Mouse (Mus musculus): ENCODE results near the gene Sgk2.

Sgk2 gene

DNA sequence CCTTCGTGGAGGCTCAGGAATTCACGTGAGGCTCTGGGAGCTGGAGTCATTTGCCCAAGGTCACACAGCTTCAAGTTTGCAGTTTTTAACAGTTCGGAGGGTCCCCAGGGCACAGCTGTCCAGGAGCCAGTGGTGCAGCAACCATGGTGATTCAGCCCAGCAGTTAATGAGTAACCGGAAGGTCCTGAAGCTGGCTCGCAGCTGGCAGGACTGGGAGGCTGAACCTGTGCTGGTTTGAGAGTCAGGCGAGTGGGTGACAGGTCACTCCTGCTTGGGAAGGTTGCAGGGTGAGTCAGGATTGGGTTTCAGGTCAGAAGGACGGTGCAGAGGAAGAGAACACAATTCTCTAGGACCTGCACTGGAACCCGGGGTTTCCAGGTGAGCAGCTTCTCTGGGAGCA, at the start of gene Sgk2:
Gene Sgk2 (plus strand): TSS at position 113 of the 400 bp plus-strand sequence.
- DNase-seq (ENCODE audit: extremely low read depth, low read depth), result no peak

DNA sequence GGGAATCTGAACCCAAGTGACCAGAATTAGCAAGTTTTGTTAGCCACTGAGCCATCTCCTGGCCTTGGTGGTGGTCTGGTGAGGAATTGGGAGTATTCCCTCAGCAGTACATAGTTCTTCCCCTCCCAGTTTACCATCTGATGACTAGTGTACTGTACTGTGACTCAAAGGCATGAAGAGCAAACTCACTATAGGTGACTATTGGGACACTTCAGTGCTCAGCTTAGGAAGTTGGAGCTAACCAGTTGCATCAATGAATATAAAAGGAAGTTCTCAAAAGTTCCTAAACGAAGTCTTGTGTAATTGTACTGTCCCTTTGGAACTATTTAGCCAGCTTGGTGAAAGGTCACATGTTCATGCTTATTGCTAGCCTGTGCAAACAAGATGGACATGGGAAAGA, 47.6 kb upstream of the Sgk2 start:
- DNase-seq (ENCODE audit: extremely low read depth, low read depth), result no peak

DNA sequence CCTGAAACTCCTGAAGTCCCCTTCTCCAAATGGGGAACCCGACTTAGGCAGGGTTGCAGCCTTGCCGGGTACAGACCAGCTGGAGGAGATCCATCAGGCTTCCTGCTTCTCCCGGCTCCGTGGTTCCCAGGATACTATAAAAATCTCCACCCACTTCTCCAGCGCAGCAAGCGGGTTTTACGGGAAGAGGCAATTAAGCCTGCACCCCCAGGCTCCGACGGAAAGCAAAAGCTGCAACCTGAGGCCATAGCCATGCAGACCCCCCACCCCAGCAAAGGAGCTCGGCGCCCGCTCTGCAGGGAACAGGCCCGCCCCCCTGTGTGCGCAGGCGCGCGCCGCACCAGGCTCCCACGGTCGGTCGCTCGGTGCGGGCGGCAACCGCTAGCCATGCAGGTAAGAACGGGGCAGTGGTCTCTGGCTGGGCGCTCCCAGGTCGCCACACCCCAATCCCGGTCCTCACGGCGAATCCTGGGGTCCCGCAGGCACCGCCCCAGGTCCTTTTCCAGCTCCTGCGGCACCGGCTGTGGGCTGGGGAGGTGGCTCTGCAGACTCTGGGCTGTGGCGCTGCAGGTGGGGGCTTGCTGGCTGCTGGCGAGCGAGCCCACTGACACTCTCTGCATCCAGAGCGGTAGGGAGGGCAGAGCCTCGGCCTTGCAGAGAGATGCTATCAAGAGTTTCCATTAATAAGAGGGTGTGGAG, 43.8 kb upstream of the Sgk2 start, which contains the start of gene L3mbtl1:
Gene L3mbtl1 (plus strand): TSS at position 325 of the 699 bp plus-strand sequence.
- no peak for DNase-seq (ENCODE audit: extremely low read depth, low read depth)

DNA sequence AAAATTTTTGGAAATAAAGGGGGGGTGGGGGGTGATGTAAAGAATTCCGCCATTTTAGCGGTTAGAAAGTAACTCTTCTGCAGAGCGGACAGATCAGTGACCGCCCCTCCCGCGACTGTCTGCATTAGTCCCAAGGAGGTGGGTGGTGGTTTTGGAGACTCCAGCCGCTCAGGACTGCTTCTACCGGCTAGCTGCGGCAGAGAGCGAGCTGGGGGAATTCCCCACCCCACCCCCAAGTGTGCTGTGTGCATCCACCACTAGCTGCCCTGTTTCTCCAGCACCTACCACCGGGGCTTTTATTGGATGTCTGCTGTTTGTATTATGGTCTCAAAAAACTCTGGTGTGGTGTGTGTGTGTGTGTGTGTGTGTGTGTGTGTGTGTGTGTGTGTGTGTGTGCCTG, 43.2 kb upstream of the Sgk2 start:
- no peak for DNase-seq (ENCODE audit: extremely low read depth, low read depth)

DNA sequence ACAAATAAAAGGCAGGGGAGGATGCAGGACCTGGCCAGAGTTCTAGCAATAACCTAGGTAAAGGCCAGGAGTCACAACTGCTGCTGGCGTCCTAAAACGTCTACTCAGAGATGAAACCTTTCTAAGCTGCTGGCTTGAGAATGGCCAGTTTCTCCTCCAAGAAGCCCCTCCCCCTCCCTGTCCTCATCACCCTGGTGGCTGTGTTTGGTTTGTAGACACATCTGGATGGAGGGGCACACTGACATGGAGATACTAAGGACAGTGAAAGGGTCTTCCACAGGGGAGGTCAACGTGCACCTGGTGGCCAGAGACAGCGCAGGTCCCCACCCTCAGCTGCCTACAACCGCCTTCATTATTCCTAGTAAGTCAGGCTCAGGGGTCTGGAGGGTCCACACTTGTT, 40.2 kb upstream of the Sgk2 start:
- no peak for DNase-seq (ENCODE audit: extremely low read depth, low read depth)

DNA sequence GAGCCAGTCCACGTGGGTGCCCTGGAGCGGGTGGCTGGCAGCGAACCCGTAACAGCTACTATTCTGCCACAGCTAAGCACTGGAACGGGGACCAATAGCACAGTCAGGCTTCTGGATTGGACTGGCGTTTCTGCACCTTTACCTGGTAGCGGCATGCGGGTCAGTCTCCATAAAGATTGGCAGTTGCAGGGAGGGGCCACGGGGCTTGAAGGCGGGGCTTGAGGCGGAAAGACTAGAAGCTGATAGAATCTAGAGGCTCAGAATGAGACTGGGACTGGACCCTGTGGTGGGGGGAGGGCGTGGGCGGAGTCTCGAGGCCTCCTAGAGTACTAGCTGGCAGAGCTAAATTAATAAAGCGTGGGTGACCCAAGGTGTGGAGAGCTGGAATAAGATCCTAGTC, 39.4 kb upstream of the Sgk2 start:
- no peak for DNase-seq (ENCODE audit: extremely low read depth, low read depth)

DNA sequence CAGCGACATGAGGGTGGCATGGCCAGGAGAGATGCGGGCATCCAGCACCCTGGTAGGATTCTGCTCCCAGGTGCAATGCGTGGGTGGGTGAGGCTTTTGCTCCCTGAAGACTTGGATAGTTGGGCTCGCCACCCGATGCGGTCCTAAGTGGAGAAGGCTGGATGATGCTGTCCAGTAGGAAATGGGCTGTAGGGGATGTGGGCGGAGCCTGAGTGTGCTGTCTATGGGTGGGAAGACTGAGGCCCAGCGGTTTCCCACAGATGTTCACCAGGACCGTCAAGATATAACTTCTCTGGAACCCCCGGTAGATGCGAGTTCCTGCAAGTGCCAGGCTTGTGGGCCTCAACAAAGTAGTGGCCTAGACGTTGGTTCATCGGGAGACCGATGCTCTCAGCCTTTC, 38.9 kb upstream of the Sgk2 start:
- DNase-seq (ENCODE audit: extremely low read depth, low read depth), result no peak

DNA sequence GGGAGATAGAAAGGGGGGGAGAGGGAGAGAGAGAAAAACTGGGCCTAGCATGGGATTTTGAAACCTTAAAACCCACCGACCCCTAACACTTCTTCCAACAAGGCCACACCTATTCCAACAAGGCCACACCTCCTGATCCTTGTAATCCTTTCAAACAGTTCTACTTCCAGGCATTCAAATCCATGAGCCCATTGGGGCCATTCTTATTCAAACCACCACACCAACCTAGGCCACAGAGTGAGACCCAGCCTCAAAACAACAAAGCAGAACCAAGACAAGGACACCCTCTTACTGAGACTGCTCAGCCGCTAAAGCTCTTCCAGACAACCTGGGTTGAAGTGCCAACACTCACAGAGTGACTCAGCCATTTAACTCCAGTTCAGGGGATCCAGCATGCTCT, 36.4 kb upstream of the Sgk2 start:
- no peak for DNase-seq (ENCODE audit: extremely low read depth, low read depth)

DNA sequence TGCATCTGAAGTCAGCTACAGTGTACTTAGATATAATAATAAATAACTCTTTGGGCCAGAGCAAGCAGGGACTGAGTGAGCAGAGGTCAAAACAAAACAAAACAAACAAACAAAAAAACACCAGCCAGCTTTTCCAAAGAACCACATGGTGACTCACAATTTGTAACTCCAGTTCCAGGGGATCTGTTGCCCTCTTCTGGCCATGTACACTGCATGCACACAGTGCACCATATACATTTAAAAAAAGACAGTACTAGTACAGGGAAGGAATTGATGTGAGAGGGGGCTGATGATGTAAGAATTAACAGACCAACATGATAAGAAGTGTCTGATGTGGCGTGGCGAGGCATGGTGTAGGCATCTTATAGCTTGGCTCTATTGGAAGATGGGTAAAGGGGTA, 30.3 kb upstream of the Sgk2 start:
- DNase-seq (ENCODE audit: extremely low read depth, low read depth), result no peak

DNA sequence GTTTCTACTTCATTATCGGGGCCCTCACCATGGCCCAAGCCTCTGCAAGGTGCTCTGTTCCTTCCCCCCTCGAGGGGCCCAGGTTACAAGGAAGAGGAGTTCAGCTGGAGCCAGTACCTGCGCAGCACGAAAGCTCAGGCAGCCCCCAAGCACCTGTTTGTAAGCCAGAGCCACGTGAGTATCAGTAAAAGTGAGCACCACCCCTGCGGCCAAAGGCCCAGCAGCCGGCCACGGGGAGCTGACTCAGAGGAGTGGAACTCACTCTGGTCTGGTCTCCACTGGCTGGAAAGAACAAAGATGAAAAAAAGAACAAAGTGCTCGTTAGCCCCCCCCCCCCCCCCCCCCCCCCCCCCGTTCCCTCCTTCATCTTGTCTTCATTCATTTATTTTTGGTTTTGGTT, 25.8 kb upstream of the Sgk2 start:
- no peak for DNase-seq (ENCODE audit: extremely low read depth, low read depth)

DNA sequence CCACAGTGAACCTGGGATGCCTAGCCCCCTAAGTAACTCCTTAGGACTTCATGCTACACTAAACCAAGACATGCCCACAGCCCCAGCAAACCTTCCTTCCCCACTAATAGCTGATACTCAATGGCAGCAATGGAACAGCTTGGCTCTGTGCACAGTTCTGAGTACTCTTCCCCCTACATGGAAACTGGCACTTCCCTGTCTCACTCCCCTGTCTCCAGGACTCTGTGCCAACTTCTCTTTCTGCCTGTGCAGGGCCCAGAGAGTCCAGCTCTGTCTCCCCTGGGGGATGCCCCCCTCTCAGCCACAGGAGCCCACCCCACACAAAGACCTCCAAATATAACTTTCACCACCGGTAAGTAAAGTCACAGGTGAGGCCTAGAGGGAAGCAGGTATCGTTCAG, 20.4 kb upstream of the Sgk2 start:
- no peak for DNase-seq (ENCODE audit: extremely low read depth, low read depth)

DNA sequence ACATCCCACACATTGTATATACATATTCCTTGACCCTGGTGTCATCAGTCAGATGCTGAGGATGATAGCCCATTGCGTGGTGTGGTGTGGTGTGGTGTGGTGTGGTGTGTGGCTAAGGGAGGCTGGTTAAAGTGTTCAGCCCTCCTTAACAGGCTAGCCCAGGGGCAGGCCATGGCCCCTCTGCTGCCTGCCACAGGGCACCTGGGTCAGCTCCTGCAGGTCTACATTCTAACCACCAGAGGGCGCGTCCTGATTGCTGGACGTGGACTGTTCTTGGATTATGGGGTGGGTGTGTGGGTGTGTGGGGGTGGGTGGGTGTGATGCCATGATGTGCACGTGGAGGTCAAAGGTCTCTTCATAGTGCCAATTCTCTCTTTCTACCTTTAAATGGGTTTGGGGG, 18.8 kb upstream of the Sgk2 start:
- no peak for DNase-seq (ENCODE audit: extremely low read depth, low read depth)

DNA sequence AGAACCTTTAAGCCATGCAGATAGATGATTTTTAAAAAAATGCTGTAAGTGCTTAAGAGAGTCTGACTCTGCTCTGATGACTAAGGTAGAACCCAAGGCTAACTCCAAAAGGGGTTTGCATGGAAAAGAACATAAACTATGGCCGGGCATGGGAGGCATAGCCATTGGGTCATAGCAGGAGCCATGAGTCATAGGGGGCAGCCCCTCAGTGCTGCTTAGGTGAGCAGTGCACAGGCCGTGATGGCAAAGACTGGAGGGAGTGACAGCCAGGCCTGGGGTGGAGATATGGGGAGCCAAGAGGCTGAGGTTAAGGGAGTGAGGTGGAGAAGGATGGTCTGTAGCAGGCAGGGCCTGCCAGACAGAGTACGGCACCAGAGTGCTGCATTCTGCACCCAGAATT, 18.0 kb upstream of the Sgk2 start:
- DNase-seq (ENCODE audit: extremely low read depth, low read depth), result no peak

DNA sequence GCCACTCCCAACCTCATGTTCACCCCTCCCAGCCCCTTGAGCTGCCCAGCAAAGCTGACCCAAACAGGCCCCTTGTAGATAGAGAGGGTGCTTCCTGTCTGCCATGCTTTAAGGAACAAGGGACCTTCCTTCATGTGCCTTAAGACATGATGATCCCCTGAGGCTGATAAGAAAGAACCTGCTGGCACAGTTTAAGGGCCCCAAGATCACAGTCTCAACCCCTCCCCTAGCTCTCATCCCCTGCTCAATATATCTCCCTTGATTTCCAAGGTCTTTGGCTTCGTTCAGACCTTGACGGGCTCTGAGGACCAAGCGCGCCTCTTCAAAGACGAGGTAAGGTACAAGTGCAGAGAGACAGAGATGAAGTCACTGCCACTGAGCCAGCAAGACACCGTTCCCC, 16.2 kb upstream of the Sgk2 start:
- no peak for DNase-seq (ENCODE audit: extremely low read depth, low read depth)

DNA sequence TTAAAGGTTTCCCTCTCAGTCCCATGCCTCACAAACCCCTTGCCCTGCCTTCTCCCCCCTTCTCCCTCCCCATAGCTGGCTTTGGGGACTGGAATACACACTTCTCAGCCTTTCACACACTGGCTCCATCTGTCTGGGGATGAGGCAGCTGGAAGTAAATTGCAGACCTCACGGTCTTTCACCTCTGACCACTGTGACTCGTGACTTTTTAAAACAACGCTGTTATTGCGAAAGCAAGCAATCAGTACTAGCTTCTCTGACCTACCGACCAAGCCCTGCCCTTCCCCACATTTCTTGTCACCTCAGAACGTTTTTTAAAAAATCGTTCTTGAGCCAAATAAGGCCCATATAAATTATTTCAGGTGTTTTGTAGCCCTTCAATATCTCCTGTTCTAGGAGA, 14.4 kb upstream of the Sgk2 start:
- DNase-seq (ENCODE audit: extremely low read depth, low read depth), result no peak

DNA sequence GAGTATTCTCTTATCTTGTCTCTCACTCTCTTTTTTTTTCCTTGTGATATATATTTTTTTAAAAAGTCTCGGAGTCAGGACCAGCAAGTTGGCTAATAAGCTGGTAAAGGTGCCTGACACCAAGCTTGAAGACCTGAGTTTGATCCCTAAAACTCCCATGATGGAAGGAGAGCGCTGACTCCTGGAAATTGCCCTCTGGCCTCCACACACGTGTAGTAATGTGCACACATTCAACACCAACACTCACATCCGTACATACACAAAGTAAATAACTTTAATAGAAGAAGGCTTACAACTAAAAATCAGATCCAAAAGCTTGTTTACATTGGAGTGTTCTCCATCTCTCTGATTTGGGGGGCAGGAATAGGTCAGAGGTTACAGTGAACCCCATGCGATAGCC, 13.9 kb upstream of the Sgk2 start:
- no peak for DNase-seq (ENCODE audit: extremely low read depth, low read depth)

DNA sequence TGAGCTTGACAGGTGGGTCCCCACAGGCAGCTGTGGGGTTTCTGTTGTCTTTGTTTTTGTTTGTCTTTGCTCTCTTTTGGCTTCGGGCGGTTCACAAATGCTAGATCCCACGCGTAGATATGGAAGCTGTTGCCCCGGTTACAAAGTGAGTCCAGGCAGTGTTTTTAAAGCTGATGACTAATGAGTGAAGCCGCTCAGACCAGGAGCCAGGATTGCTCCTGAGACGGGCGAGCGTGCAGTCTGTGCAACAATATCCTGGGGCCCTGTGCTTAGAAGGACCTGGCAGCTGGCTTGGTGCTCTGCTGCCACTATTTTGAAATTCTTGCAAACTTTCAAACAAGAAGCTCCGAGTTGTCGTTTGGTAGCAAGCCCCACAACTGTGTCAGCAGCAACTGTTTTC, 13.5 kb upstream of the Sgk2 start:
- DNase-seq (ENCODE audit: extremely low read depth, low read depth), result no peak

DNA sequence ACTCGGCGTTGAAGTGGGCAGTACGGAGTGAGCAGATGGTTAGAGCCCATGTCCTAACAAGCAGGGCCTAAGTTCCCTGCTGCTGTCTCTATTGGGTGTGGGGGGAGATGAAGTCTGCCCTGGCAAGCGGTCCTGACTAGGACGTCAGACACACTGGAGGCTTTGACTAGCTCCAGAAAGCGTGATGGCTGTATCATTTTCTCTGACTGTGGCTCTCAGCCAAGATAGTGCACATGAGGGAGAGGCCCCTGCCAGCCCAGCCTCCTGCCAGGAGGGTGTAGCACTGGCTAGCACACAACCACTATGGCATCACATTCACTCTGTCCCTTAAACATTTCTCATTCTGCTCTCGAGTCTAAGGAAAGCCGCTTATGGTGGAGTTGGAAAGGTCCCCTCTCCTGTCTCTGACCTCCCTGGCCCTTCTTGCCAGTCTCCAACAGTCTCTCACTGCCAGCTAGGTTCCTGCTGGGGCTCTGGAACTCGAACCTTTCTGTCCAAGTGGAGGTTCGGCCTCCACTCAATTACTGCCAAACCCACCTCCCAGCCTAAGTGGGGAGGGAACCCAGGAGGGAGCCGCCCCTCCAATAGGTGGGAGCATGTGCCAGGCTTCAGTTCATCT, 11.9 kb upstream of the Sgk2 start:
- no peak for DNase-seq (ENCODE audit: extremely low read depth, low read depth)

DNA sequence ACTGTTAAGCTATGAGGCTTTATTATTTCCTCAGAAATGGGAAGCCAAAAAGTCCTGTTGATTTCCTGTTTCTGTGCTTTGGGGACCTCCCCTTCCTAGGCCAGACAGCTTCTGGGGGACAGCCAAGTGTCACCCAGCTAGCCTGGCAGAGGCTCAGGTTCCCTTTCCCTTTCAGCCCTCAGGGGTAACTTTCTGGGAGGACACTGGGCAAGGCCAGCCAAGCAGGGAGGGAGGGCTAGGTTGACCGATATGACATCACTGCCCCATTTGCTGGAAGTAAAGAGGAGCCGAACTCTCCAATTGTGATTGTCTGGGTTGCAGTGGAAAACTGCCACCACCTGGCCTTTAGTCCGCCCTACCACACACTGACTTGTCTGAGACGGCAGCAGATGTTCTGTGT, 11.1 kb upstream of the Sgk2 start:
- no peak for DNase-seq (ENCODE audit: extremely low read depth, low read depth)

DNA sequence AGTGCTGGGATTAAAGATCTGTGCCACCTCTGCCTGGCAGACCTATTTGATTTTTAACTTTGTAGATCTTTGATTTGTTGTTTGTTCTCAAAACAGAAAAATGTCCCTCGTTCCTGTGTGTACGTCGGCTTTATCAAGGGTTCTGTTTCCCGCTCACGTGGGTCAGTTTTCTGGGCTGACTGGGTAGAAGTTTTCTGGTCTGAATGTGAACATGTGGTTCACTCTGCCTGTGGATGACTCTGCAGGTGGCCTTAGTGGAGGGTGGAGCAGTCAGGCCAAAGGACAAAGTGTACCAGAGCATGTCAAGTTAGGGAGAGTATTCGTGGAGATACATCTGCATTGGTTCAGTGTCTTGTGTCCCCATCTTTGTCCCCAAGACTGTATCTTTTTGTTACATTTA, 2.7 kb upstream of the Sgk2 start:
- no peak for DNase-seq (ENCODE audit: extremely low read depth, low read depth)

DNA sequence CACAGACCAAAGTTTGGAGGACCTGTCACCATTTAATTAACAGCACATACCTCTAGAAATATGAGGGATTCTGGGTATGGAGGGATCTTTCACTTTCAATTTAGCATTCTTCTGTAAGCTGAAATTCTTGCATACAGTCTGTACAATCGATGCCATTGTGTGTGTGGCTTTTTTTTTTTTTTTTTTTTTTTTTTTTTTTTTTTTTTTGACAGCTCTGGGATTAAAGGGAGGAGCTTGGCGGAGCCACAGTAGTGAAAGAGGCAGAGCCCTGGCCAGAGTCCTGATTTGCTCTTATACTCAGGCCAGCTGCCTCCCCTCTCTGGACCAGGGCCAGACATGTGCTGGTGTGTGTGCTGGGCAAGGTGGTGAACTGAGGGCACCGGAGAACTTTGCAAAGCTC, 1.2 kb upstream of the Sgk2 start:
- DNase-seq (ENCODE audit: extremely low read depth, low read depth), result no peak

DNA sequence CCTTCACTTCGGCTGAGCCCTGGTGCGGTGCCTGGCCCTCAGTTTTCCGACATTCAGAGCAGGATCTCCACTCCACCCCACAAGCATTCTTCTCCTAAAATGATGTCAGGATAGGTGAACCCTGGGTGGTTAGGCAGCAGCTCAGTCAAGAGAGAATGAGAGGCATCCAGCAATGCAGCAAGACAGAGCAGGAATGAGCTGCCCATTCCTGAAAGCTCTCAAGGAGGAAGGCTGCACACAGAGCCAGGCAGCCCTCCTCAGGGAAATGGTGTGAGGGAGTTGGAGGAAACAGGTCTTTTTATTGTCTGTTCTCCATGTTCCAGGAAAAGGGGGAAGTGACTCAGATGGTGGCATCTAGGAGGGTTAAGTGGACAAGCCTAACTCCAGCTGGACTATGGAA, 366 bp upstream of the Sgk2 start:
- DNase-seq (ENCODE audit: extremely low read depth, low read depth), result no peak

DNA sequence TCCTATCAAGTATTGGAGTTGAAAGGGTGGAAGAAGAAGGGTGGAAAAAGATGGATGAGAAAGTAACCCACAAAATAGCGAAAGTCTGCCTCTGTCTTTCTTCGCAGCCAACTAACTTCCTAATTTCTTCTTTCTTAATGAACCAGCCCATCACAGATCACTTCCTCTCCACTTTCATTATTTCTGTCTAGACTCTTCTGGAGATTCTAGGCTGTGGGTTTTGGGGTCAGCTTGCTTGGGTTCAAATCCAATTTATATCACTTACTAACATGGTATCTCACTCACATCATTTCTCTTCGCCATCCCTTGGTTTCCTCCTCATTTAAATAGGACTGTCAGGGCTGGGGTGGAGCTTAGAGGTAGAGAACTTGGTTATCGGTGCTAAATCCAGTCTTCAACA, 1.1 kb downstream of the Sgk2 start:
- DNase-seq (ENCODE audit: extremely low read depth, low read depth), result no peak
